Mouse (Mus musculus): Measurements from ENCODE around the gene Mtmr12. TPM values are rescaled to one million over a fixed set of nuclear protein-coding genes. Genes with fewer than 3 reads are reported as not detected.
"Not testable (repeated sequence)": the region's sequence is repeated elsewhere in the genome, so short reads cannot be mapped to it uniquely, and the experiment has no call there.

The Mtmr12 gene
- polyA plus RNA-seq, 1 experiment from 2014 or later = 16.5 TPM

DNA sequence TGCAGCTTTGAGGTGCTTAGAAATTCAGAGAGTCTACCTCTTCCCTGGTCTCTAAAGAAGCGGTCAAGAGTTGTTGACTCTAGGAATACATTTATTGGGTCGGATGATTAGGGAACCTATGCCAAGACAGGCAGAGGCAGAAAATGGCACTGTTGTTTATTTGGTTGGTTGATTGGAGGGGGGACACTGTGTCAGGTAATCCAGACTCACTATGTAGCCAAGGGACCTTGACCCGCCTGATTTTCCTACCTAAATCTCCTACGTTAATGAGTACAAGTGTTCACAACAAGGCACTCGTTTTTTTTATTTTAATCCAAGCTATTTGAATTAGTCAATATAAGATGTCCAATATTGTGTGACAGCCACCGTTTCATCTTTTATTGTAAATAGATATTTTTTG is 7.5 kb upstream of the Mtmr12 start:
- Histone ChIP-seq H3K9ac (ENCODE audit: low read length) (no peak overlapping the region), H3K4me1 (ENCODE audit: control insufficient read depth, insufficient read depth, low read length) (no peaks in the 10 kb centered on the region), H3K27me3 (ENCODE audit: control insufficient read depth, insufficient read depth, low read length) (no peaks in the 10 kb centered on the region), H3K4me2 (no peak overlapping the region), H3K9me3 (ENCODE audit: control insufficient read depth, low read length) (no peaks in the 10 kb centered on the region), H3K27ac (ENCODE audit: low read depth, low read length) (no peak overlapping the region), H3K4me3 (ENCODE audit: low read depth, low read length) (no peak overlapping the region), H3K36me3 (ENCODE audit: control insufficient read depth, insufficient read depth, low read length) (no peaks in the 10 kb centered on the region)
- 89% methylated on average over 6 of the region's 6 CpGs for WGBS
- DNase-seq (ENCODE audit: low spot score, missing footprints) (no peak), ATAC-seq (ENCODE audit: low FRiP score) (no peak)

- Histone ChIP-seq H3K4me1 (ENCODE audit: control insufficient read depth, insufficient read depth, low read length) (peaks cover 7% of the 10 kb centered on the region), H3K4me2 (no peak overlapping the region), H3K27me3 (ENCODE audit: control insufficient read depth, insufficient read depth, low read length) (no peaks in the 10 kb centered on the region), H3K4me3 (ENCODE audit: low read depth, low read length) (no peak overlapping the region), H3K9ac (ENCODE audit: low read length) (no peak overlapping the region), H3K27ac (ENCODE audit: low read depth, low read length) (no peak overlapping the region), H3K36me3 (ENCODE audit: control insufficient read depth, insufficient read depth, low read length) (no peaks in the 10 kb centered on the region), H3K9me3 (ENCODE audit: control insufficient read depth, low read length) (no peaks in the 10 kb centered on the region)
- DNase-seq (ENCODE audit: low spot score, missing footprints) = no peak
- 88% methylated on average over 7 of the region's 7 CpGs for WGBS
- no peak for ATAC-seq (ENCODE audit: low FRiP score)
These were observed 4.8 kb upstream of the Mtmr12 start for GRCm38 (mm10) chr15:12200021-12200420.

GRCm38 (mm10) chr15:12201856-12202255 is 3.0 kb upstream of the Mtmr12 start:
- Histone ChIP-seq H3K4me1 (ENCODE audit: control insufficient read depth, insufficient read depth, low read length) (peaks cover 18% of the 10 kb centered on the region), H3K27me3 (ENCODE audit: control insufficient read depth, insufficient read depth, low read length) (no peaks in the 10 kb centered on the region), H3K27ac (ENCODE audit: low read depth, low read length) (no peak overlapping the region), H3K36me3 (ENCODE audit: control insufficient read depth, insufficient read depth, low read length) (no peaks in the 10 kb centered on the region), H3K4me2 (no peak overlapping the region), H3K9me3 (ENCODE audit: control insufficient read depth, low read length) (no peaks in the 10 kb centered on the region), H3K9ac (ENCODE audit: low read length) (no peak overlapping the region), H3K4me3 (ENCODE audit: low read depth, low read length) (no peak overlapping the region)
- DNase-seq (ENCODE audit: low spot score, missing footprints) (no peak), ATAC-seq (ENCODE audit: low FRiP score) (no peak)

DNA sequence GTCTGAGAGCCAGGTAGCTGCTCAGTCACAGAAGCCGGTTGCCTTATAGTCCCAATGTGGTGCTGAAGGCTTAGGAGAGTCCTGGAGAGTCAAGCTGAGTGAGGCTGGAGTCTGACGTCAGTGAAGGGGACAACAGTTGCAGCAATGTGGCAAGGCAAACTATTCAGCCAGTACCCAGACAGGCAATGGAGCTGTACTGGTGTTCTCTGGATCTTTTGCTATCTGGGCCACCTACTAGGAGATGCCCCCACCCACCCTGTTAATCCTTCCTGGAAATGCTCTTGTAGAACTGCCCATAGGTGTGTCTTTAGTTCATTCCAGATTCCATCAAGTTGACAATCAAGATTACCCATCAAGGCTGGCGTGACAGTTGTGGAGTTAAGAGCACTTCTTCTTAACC is 2.4 kb upstream of the Mtmr12 start:
- peaks cover 24% of the 10 kb centered on the region for H3K4me1 ChIP-seq (ENCODE audit: control insufficient read depth, insufficient read depth, low read length)
- H3K4me3 ChIP-seq (ENCODE audit: low read depth, low read length) = no peak overlapping the region
- H3K9ac ChIP-seq (ENCODE audit: low read length) = no peak overlapping the region
- ATAC-seq (ENCODE audit: low FRiP score) = no peak
- H3K36me3 ChIP-seq (ENCODE audit: control insufficient read depth, insufficient read depth, low read length) = no peaks in the 10 kb centered on the region
- no peaks in the 10 kb centered on the region for H3K9me3 ChIP-seq (ENCODE audit: control insufficient read depth, low read length)
- H3K27ac ChIP-seq (ENCODE audit: low read depth, low read length) = no peak overlapping the region
- H3K27me3 ChIP-seq (ENCODE audit: control insufficient read depth, insufficient read depth, low read length) = no peaks in the 10 kb centered on the region
- DNase-seq (ENCODE audit: low spot score, missing footprints) = no peak
- H3K4me2 ChIP-seq = no peak overlapping the region
- WGBS = 82% methylated on average over 3 of the region's 3 CpGs

- H3K9me3 ChIP-seq (ENCODE audit: control insufficient read depth, low read length); ATAC-seq (ENCODE audit: low FRiP score); H3K27ac ChIP-seq (ENCODE audit: low read depth, low read length); H3K36me3 ChIP-seq (ENCODE audit: control insufficient read depth, insufficient read depth, low read length); H3K4me2 ChIP-seq; DNase-seq (ENCODE audit: low spot score, missing footprints); H3K4me3 ChIP-seq (ENCODE audit: low read depth, low read length); H3K27me3 ChIP-seq (ENCODE audit: control insufficient read depth, insufficient read depth, low read length); H3K9ac ChIP-seq (ENCODE audit: low read length): not testable (repeated sequence)
- peaks cover 25% of the 10 kb centered on the region for H3K4me1 ChIP-seq (ENCODE audit: control insufficient read depth, insufficient read depth, low read length)
- WGBS = 90% methylated on average over 5 of the region's 5 CpGs
These were observed 1.8 kb upstream of the Mtmr12 start for GRCm38 (mm10) chr15:12203008-12203407.

DNA sequence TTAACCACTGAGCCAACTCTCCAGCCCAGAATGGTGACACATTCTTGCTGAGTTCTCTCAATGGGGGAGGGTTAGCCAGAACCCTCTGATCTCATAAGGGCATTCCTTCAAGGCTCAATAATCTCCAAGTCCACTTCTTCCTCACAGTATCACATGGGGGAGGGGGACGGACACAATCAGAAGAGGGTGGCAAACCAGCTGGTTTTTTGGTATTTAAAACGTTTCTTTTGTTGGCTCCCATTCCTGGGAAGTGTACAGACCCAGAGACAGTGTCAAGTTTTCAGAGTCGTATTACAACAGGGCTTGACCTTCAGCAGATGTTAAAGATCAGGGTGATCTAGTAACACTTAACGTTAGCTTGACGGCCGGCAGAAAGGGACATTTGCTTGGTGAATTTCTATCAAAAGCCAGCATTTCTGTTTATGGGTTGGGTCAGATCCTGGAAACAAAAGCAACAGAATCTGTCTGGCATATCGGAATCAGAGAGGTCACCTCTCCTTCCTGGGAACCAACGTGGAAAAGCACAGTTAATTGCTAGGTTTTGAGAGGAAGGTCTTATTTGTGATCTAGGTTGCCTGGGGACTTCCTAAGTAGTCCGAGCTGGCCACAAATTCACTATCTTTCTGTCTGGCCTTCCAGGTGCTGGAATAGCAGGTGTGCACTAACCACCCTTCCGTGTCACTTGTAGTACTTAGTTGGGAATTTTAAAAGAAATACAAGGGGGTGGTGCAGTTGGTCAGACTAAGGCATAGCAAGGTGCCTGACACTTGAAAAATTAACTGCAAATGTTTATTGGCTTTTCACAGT is 1.1 kb upstream of the Mtmr12 start:
- Histone ChIP-seq H3K4me3 (ENCODE audit: low read depth, low read length) (peak overlapping the region; percentile 96), H3K27ac (ENCODE audit: low read depth, low read length) (peak overlapping the region; percentile 79), H3K36me3 (ENCODE audit: control insufficient read depth, insufficient read depth, low read length) (no peaks in the 10 kb centered on the region), H3K4me2 (peak overlapping the region; percentile 43), H3K27me3 (ENCODE audit: control insufficient read depth, insufficient read depth, low read length) (no peaks in the 10 kb centered on the region), H3K9ac (ENCODE audit: low read length) (peak overlapping the region; percentile 59; the same call in 1 of the 2 replicates), H3K4me1 (ENCODE audit: control insufficient read depth, insufficient read depth, low read length) (peaks cover 28% of the 10 kb centered on the region), H3K9me3 (ENCODE audit: control insufficient read depth, low read length) (no peaks in the 10 kb centered on the region)
- ATAC-seq (ENCODE audit: low FRiP score) (no peak), DNase-seq (ENCODE audit: low spot score, missing footprints) (no peak)
- 42% methylated on average over 10 of the region's 10 CpGs for WGBS

DNA sequence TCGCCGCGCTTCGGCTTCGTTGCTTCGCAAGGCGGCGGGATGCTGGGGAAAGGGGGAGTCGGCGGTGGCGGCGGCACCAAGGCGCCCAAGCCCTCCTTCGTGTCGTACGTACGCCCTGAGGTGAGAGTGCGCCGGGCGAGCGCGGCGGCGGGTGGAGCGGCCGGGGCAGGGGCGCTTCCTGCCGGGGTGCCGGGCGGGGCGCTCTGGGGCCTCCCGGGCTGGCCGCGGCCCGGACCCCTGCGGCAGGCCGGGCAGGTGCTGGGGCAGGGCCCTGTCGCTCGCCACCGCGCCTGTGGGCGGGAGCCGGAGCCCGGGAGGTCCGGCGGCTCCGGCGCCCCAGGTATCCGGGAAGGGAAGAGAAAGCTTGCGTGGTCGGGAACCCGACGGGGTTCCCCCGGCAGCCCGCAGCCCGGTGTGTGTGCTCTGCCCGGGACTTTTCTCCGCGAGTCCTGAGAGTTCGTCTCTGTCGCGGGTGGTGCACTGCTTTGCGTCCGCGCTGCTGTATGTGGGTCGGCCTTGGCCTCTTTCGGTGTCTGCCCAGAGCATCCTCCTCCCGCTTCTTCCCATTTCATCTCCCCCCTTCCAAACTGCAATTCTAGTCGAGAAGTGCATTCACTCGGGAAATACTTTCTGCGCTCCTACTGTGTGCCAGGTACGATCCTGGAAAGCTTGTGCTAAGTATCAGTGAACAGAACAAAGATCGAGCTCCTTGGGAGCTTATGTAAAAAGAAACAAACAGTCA is 503 bp downstream of the Mtmr12 start:
- WGBS = under 1% methylated on average over 71 of the region's 73 CpGs
- DNase-seq (ENCODE audit: low spot score, missing footprints) (peak; percentile 93), ATAC-seq (ENCODE audit: low FRiP score) (peak; percentile 87)
- Histone ChIP-seq H3K36me3 (ENCODE audit: control insufficient read depth, insufficient read depth, low read length) (no peaks in the 10 kb centered on the region), H3K27ac (ENCODE audit: low read depth, low read length) (peak overlapping the region; percentile 80), H3K4me3 (ENCODE audit: low read depth, low read length) (peak overlapping the region; percentile 96), H3K9ac (ENCODE audit: low read length) (peak overlapping the region; percentile 91), H3K4me2 (peak overlapping the region; percentile 56), H3K4me1 (ENCODE audit: control insufficient read depth, insufficient read depth, low read length) (peaks cover 28% of the 10 kb centered on the region), H3K9me3 (ENCODE audit: control insufficient read depth, low read length) (no peaks in the 10 kb centered on the region), H3K27me3 (ENCODE audit: control insufficient read depth, insufficient read depth, low read length) (no peaks in the 10 kb centered on the region)

- DNase-seq (ENCODE audit: low spot score, missing footprints) (no peak), ATAC-seq (ENCODE audit: low FRiP score) (no peak)
- H3K4me2 ChIP-seq = peak overlapping the region; percentile 56
- peak overlapping the region; percentile 91 for H3K9ac ChIP-seq (ENCODE audit: low read length)
- no peak overlapping the region for H3K27ac ChIP-seq (ENCODE audit: low read depth, low read length)
- no peaks in the 10 kb centered on the region for H3K36me3 ChIP-seq (ENCODE audit: control insufficient read depth, insufficient read depth, low read length)
- 44% methylated on average over 14 of the region's 14 CpGs for WGBS
- peak overlapping the region; percentile 96 for H3K4me3 ChIP-seq (ENCODE audit: low read depth, low read length)
- no peaks in the 10 kb centered on the region for H3K27me3 ChIP-seq (ENCODE audit: control insufficient read depth, insufficient read depth, low read length)
- H3K9me3 ChIP-seq (ENCODE audit: control insufficient read depth, low read length) = no peaks in the 10 kb centered on the region
- H3K4me1 ChIP-seq (ENCODE audit: control insufficient read depth, insufficient read depth, low read length) = peaks cover 28% of the 10 kb centered on the region
These were observed 1.2 kb downstream of the Mtmr12 start for GRCm38 (mm10) chr15:12205902-12206645.
